Mouse (Mus musculus) heart, embryonic 14.5 days (tissue): ENCODE measurements around the gene AI597479. TPM values are rescaled to one million over a fixed set of nuclear protein-coding genes. Genes with fewer than 3 reads are reported as not detected.

Source experiments
- ATAC-seq: fragments of 200-750 bp; cut with Nextera tagmentation; 2 replicates; pipeline ENCODE4 v1.8.0; 2017; ENCODE audit warnings: low read depth, moderate TSS enrichment; ENCODE audit not compliant: insufficient number of reproducible peaks, insufficient read depth, low FRiP score
- H3K27ac ChIP-seq, 2 experiments: fragments of 200-500 bp in 1 of 2; fragments of 300-500 bp in 1 of 2; sonication (generic) in 1 of 2; replicated peaks in 1 of 2; 2 replicates each; pipeline ENCODE4 v1.5.1; 2012 to 2014; ENCODE audit warnings: low read depth in 2 of 2, low read length in 2 of 2, control low read depth in 1 of 2, mild to moderate bottlenecking in 1 of 2, mixed read lengths in 1 of 2; ENCODE audit not compliant: control insufficient read depth in 1 of 2, insufficient read depth in 1 of 2
- H3K27me3 ChIP-seq: fragments of 300-500 bp; sonication (generic); 2 replicates; pipeline ENCODE4 v1.6.1; 2014; ENCODE audit warnings: mild to moderate bottlenecking, low read length, control low read depth; ENCODE audit not compliant: control insufficient read depth, insufficient read depth
- H3K36me3 ChIP-seq: fragments of 300-500 bp; sonication (generic); 2 replicates; pipeline ENCODE4 v1.6.1; 2014; ENCODE audit warnings: mild to moderate bottlenecking, control low read depth, low read length, mixed read lengths; ENCODE audit not compliant: control insufficient read depth, insufficient read depth
- H3K4me1 ChIP-seq, 2 experiments: fragments of 200-500 bp in 1 of 2; fragments of 300-500 bp in 1 of 2; sonication (generic) in 1 of 2; 2 replicates each; pipeline ENCODE4 v1.6.1; 2012 to 2014; ENCODE audit warnings: low read length in 2 of 2, control low read depth in 1 of 2, mixed read lengths in 1 of 2; ENCODE audit not compliant: control insufficient read depth in 2 of 2, insufficient read depth in 2 of 2
- H3K4me2 ChIP-seq: fragments of 300-500 bp; sonication (generic); 2 replicates; pipeline ENCODE4 v1.6.1; 2014; ENCODE audit warnings: mild to moderate bottlenecking, low read length
- H3K4me3 ChIP-seq, 2 experiments: fragments of 200-500 bp in 1 of 2; fragments of 300-500 bp in 1 of 2; sonication (generic) in 1 of 2; 2 replicates each; pipeline ENCODE4 v1.5.1; 2012 to 2014; ENCODE audit warnings: low read length in 2 of 2, mild to moderate bottlenecking in 2 of 2, control low read depth in 1 of 2, low read depth in 1 of 2, moderate library complexity in 1 of 2; ENCODE audit not compliant: control insufficient read depth in 1 of 2, insufficient read depth in 1 of 2
- H3K9ac ChIP-seq: fragments of 300-500 bp; sonication (generic); 2 replicates; pipeline ENCODE4 v1.6.1; 2014; ENCODE audit warnings: mild to moderate bottlenecking, low read length
- H3K9me3 ChIP-seq: fragments of 300-500 bp; sonication (generic); 2 replicates; pipeline ENCODE4 v1.6.1; 2016; ENCODE audit warnings: low read length, control low read depth; ENCODE audit not compliant: control insufficient read depth
- WGBS: fragments of 180-500 bp; shearing (Covaris S2); extraction: QIAGEN DNeasy Blood & Tissue Kit; methylation state at CpG from one replicate; pipeline ENCODE4 v1.1.7; 2014; 5-methylcytosine and 5-hydroxymethylcytosine counted together
- polyA plus RNA-seq: library from polyadenylated mRNA; unstranded; fragments of >200 nt; fragmentation: Nextera tagmentation; extraction: Ambion mirVana; gene quantifications from 2 replicates; pipeline ENCODE4 v1.2.1, GENCODE M21; 2014

AI597479 gene
- polyA plus RNA-seq, 1 experiment from 2014 or later = 20.4 TPM

DNA sequence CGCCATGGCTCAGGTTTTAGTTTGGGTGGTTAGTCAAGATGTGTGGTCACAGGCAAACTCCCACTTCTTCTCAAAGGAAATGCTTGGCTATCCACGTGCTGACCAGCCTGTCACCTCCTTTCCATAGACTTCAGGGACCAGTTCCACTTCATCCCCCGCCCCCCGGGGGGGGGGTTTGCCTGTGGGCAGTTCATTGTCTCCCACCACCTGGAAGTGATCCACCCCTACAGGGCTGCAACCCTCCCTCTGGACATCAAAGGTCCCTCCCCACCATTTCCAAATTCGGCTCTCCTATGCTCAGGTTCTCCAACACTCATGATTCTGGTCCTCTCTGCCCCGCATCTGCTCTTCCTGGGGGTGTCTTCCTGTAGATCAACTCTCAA lies 64.6 kb downstream of the AI597479 start:
- peak overlapping the region; percentile 96 for H3K9ac ChIP-seq
- H3K27me3 ChIP-seq = no peaks in the 10 kb centered on the region
- H3K9me3 ChIP-seq = no peaks in the 10 kb centered on the region
- 0% methylated on average over 6 of the region's 6 CpGs for WGBS
- H3K4me3 ChIP-seq = peak overlapping the region; percentile 58 to 71
- H3K27ac ChIP-seq = peak overlapping the region; percentile 78 to 91
- peaks cover 34% of the 10 kb centered on the region for H3K36me3 ChIP-seq
- ATAC-seq = peak; percentile 41
- H3K4me2 ChIP-seq = peak overlapping the region; percentile 72
- peaks cover 17 to 53% of the 10 kb centered on the region in 2 experiments for H3K4me1 ChIP-seq

DNA sequence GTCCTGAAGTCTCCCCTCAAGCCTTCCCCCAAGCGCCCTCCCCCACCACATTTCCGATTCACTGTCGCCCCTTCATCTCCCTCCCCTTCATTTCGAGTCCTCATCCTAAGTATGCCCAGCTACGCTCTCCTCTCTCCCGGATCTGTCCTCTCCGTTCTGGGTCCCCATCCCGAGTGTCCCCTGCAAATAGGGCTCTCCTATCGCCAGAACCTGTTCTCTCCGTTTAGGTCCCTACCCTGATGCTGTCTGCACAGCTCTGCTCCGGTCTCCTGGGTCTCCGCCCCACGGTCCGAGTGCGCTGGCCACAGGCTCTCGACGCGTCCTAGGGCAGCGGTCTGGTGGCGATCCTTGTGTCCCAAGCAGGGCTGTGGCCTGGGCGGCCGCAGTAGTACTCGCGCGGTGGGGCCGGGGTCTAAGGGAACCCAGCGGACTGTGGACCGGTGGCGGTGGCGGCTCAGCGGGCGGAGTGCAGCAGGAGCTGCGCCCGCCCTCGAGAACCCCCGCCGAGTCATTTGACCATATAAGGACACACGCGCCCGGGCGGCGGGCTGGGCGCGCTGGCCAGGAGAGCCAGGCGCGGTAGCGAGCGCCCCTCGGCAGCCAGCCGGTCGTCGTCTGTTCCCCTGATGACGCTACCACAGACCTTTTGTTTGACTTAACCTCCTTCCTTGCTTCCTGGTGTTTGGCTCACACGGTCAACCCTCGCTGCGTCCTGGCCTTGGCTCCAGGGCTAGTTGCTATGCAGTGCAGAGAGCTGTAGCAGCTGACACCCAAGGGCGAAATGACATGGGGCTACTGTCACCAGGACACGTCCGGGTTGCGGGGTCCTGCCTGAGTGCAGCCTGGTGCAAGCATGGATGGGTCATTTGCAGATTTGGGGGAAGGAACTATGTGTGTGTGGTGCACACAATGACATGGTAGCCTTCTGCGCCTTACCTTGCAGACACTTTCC lies 65.2 kb downstream of the AI597479 start:
- WGBS = 3% methylated on average over 55 of the region's 61 CpGs
- Histone ChIP-seq H3K27ac (peak overlapping the region; percentile 86 to 91), H3K4me1 (peaks cover 24 to 54% of the 10 kb centered on the region in 2 experiments), H3K27me3 (no peaks in the 10 kb centered on the region), H3K9ac (peak overlapping the region; percentile 96), H3K4me2 (peak overlapping the region; percentile 72), H3K9me3 (no peaks in the 10 kb centered on the region), H3K4me3 (peak overlapping the region; percentile 58 to 71), H3K36me3 (peaks cover 27% of the 10 kb centered on the region)
- ATAC-seq = peak; percentile 90

DNA sequence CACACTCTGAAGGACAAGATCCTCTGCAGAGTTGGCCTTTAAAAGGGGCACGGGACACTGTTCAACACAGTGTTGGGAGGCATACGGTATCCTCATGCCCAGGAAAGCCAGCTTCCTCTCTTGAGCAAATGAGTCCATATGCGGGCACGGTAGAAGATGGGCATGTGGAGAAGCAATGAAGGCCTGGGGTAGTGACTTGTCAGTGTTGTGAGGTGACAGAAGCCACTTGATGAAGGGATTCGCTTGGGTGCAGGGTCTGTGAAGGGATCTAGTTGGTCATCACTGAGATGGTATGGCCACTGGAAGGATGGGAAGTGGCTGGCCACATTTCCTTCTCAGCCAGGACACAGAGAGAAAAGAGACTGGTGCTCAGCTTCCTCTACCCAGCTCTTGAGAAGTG lies 66.1 kb downstream of the AI597479 start:
- 84% methylated on average over 5 of the region's 5 CpGs for WGBS
- H3K4me2 ChIP-seq = peak overlapping the region; percentile 72
- H3K9me3 ChIP-seq = no peaks in the 10 kb centered on the region
- H3K4me3 ChIP-seq = no peak overlapping the region
- peaks cover 24 to 54% of the 10 kb centered on the region in 2 experiments for H3K4me1 ChIP-seq
- ATAC-seq = no peak
- no peaks in the 10 kb centered on the region for H3K27me3 ChIP-seq
- H3K36me3 ChIP-seq = peaks cover 20% of the 10 kb centered on the region
- H3K9ac ChIP-seq = no peak overlapping the region
- H3K27ac ChIP-seq = peak overlapping the region; percentile 86 to 91

Other genes with a start within 250 kb of the AI597479 start
- 68.7 and 71.7 TPM in 2 replicates for gene Mrps9, start 247.5 kb upstream of the AI597479 start, polyA plus RNA-seq
- 2.0 and 2.1 TPM in 2 replicates for gene Gpr45, start 145.8 kb upstream of the AI597479 start, polyA plus RNA-seq
- 7.5 and 7.7 TPM in 2 replicates for gene Tgfbrap1, start 73 bp upstream of the AI597479 start, polyA plus RNA-seq
- gene Fhl2, start 98.3 kb downstream of the AI597479 start, polyA plus RNA-seq = 358 and 365 TPM in 2 replicates